Mouse (Mus musculus) cortical plate, adult 2 months (tissue): ENCODE measurements at regions not wholly inside any gene's neighbourhood (a gene's known extent, or its start where the extent isn't known, plus 50 kb on each side); places are given as distances from the start of the nearest gene placed in this dataset.

Experiments
- H3K27ac ChIP-seq: fragments of 200-500 bp; 2 replicates; pipeline ENCODE4 v1.5.1; 2012; ENCODE audit warnings: low read length, control low read depth, inconsistent platforms; ENCODE audit not compliant: insufficient read depth
- H3K4me1 ChIP-seq: fragments of 200-500 bp; 2 replicates; pipeline ENCODE4 v1.6.1; 2011; ENCODE audit warnings: low read length; ENCODE audit not compliant: control insufficient read depth, insufficient read depth
- H3K4me3 ChIP-seq: fragments of 200-500 bp; 2 replicates; pipeline ENCODE4 v1.5.1; 2011; ENCODE audit warnings: mild to moderate bottlenecking, low read length, control low read depth; ENCODE audit not compliant: insufficient read depth
- CTCF ChIP-seq: fragments of 200-500 bp; IDR thresholded peaks from 2 replicates; pipeline ENCODE4 v1.5.1; 2011; ENCODE audit warnings: mild to moderate bottlenecking, control low read depth, low read length; ENCODE audit not compliant: insufficient read depth; ENCODE audit errors: extremely low read depth
- POLR2A ChIP-seq: fragments of 200-500 bp; IDR thresholded peaks from 2 replicates; pipeline ENCODE4 v1.6.1; 2011; ENCODE audit warnings: mild to moderate bottlenecking, low read length, control low read depth; ENCODE audit not compliant: insufficient read depth; ENCODE audit errors: extremely low read depth

- no peak overlapping the region for H3K4me3 ChIP-seq
- no peak overlapping the region for H3K27ac ChIP-seq
- no peak for TF ChIP-seq POLR2A
- TF ChIP-seq CTCF: no peak
- H3K4me1 ChIP-seq: no peaks in the 10 kb centered on the region
These were observed 88.5 kb downstream of the Irx1 start for GRCm38 (mm10) chr13:71874986-71875385.

GRCm38 (mm10) chr13:71868763-71869162 is 94.8 kb downstream of the Irx1 start:
- no peaks in the 10 kb centered on the region for H3K4me1 ChIP-seq
- TF ChIP-seq CTCF: no peak
- no peak for TF ChIP-seq POLR2A
- no peak overlapping the region for H3K27ac ChIP-seq

GRCm38 (mm10) chr13:71853426-71854025 is 110.0 kb downstream of the Irx1 start:
- no peak overlapping the region for H3K4me3 ChIP-seq
- peaks cover 2% of the 10 kb centered on the region; the same call in 1 of the 2 replicates for H3K4me1 ChIP-seq
- no peak overlapping the region for H3K27ac ChIP-seq
- TF ChIP-seq CTCF: no peak
- TF ChIP-seq POLR2A: no peak

More at GRCm38 (mm10) chr13:71868763-71869162, 94.8 kb downstream of the Irx1 start:
- H3K4me3 ChIP-seq: no peak overlapping the region

- Histone ChIP-seq H3K4me3 (no peak overlapping the region), H3K27ac (no peak overlapping the region), H3K4me1 (no peaks in the 10 kb centered on the region)
- TF ChIP-seq CTCF (no peak), POLR2A (no peak)
These were observed 159.2 kb downstream of the Irx1 start for GRCm38 (mm10) chr13:71804032-71804958.

GRCm38 (mm10) chr13:71798288-71798687 is 165.2 kb downstream of the Irx1 start:
- no peak overlapping the region for H3K27ac ChIP-seq
- no peak overlapping the region for H3K4me3 ChIP-seq
- H3K4me1 ChIP-seq: no peaks in the 10 kb centered on the region
- TF ChIP-seq POLR2A (no peak), CTCF (no peak)

GRCm38 (mm10) chr13:71784740-71785139 is 178.8 kb downstream of the Irx1 start:
- H3K4me3 ChIP-seq: no peak overlapping the region
- no peak overlapping the region for H3K27ac ChIP-seq
- no peaks in the 10 kb centered on the region for H3K4me1 ChIP-seq
- no peak for TF ChIP-seq CTCF
- TF ChIP-seq POLR2A: no peak

GRCm38 (mm10) chr13:71747003-71747965 is 216.2 kb downstream of the Irx1 start:
- TF ChIP-seq CTCF: no peak
- TF ChIP-seq POLR2A: no peak
- no peak overlapping the region for H3K27ac ChIP-seq
- no peaks in the 10 kb centered on the region for H3K4me1 ChIP-seq
- no peak overlapping the region for H3K4me3 ChIP-seq

GRCm38 (mm10) chr13:71746534-71746933 is 217.0 kb downstream of the Irx1 start:
- TF ChIP-seq POLR2A (no peak), CTCF (no peak)
- Histone ChIP-seq H3K4me1 (no peaks in the 10 kb centered on the region), H3K4me3 (no peak overlapping the region), H3K27ac (no peak overlapping the region)

- H3K4me1 ChIP-seq: no peaks in the 10 kb centered on the region
- H3K27ac ChIP-seq: no peak overlapping the region
- TF ChIP-seq POLR2A (no peak), CTCF (no peak)
These were observed 226.6 kb downstream of the Irx1 start for GRCm38 (mm10) chr13:71736821-71737345.

More at GRCm38 (mm10) chr13:71736821-71737345, 226.6 kb downstream of the Irx1 start:
- H3K4me3 ChIP-seq: no peak overlapping the region
